Mouse (Mus musculus) naive thymus-derived CD4-positive, alpha-beta T cell, adult 2 months (primary cell): Measurements from ENCODE around the gene Ntf5.

Experiments
- DNase-seq: peaks from one replicate; pipeline ENCODE4 v3.0.0-alpha.2; 2011; ENCODE audit warnings: low read depth

Gene Ntf5

GRCm38 (mm10) chr7:45403532-45404261 is 9.8 kb upstream of the Ntf5 start:
- DNase-seq: peak; percentile 89

GRCm38 (mm10) chr7:45405091-45406075 is 8.1 kb upstream of the Ntf5 start, which contains the start of gene Kcna7:
Gene Kcna7, plus strand, starts transcription at chr7:45405653.
- DNase-seq: peak; percentile 74

- DNase-seq: peak; percentile 46
Measured at GRCm38 (mm10) chr7:45406157-45407156, 7.0 kb upstream of the Ntf5 start.

- DNase-seq: no peak
Measured at GRCm38 (mm10) chr7:45407836-45408235, 5.7 kb upstream of the Ntf5 start.

- no peak for DNase-seq
Measured at GRCm38 (mm10) chr7:45408351-45408750, 5.1 kb upstream of the Ntf5 start.

GRCm38 (mm10) chr7:45408949-45409348 is 4.5 kb upstream of the Ntf5 start:
- DNase-seq: no peak

GRCm38 (mm10) chr7:45409497-45410163 is 3.9 kb upstream of the Ntf5 start:
- no peak for DNase-seq

- DNase-seq: no peak
Measured at GRCm38 (mm10) chr7:45412421-45412820, 1.1 kb upstream of the Ntf5 start.

- DNase-seq: peak; percentile 35
Measured at GRCm38 (mm10) chr7:45413864-45414739, 607 bp downstream of the Ntf5 start.

- no peak for DNase-seq
Measured at GRCm38 (mm10) chr7:45414740-45415224, 1.3 kb downstream of the Ntf5 start.

- peak; percentile 35 for DNase-seq
Measured at GRCm38 (mm10) chr7:45415636-45416035, 2.1 kb downstream of the Ntf5 start.

- DNase-seq: no peak
Measured at GRCm38 (mm10) chr7:45417962-45418492, 4.5 kb downstream of the Ntf5 start.

GRCm38 (mm10) chr7:45419859-45420614 is 6.5 kb downstream of the Ntf5 start:
- DNase-seq: no peak

GRCm38 (mm10) chr7:45420615-45420919 is 7.1 kb downstream of the Ntf5 start, which contains the start of gene Lhb:
Gene Lhb, plus strand, starts transcription at chr7:45420820.
- DNase-seq: no peak

- no peak for DNase-seq
Measured at GRCm38 (mm10) chr7:45421194-45421593, 7.7 kb downstream of the Ntf5 start.

GRCm38 (mm10) chr7:45426556-45426955 is 13.1 kb downstream of the Ntf5 start:
- no peak for DNase-seq

GRCm38 (mm10) chr7:45433835-45434202 is 20.3 kb downstream of the Ntf5 start:
- no peak for DNase-seq

- peak; percentile 100 for DNase-seq
Measured at GRCm38 (mm10) chr7:45434203-45435015, 20.9 kb downstream of the Ntf5 start, which contains the start of gene Gys1. Gene Gys1, plus strand, starts transcription at chr7:45434844.
